Mouse (Mus musculus) adipocyte (in vitro differentiated cells): Measurements from ENCODE around the gene Rpap1.
"Not testable (repeated sequence)": the region's sequence is repeated elsewhere in the genome, so short reads cannot be mapped to it uniquely, and the experiment has no call there.

ENCODE experiments used
- DNase-seq: peaks from one replicate; pipeline ENCODE4 v3.0.0-alpha.2; 2016; ENCODE audit warnings: low spot score

Rpap1 gene

GRCm38 (mm10) chr2:119741581-119742411, 45.5 kb downstream of the Rpap1 start, which contains the start of gene Itpka:
TSS of gene Itpka (plus strand) at chr2:119742337.
- DNase-seq = peak; percentile 36

GRCm38 (mm10) chr2:119740567-119740966, 46.8 kb downstream of the Rpap1 start:
- peak; percentile 49 for DNase-seq

GRCm38 (mm10) chr2:119737124-119737523, 50.2 kb downstream of the Rpap1 start:
- DNase-seq = no peak

- no peak for DNase-seq
Measured at GRCm38 (mm10) chr2:119730735-119731134, 56.6 kb downstream of the Rpap1 start.

GRCm38 (mm10) chr2:119727762-119728416, 59.4 kb downstream of the Rpap1 start:
- no peak for DNase-seq

- no peak for DNase-seq
Measured at GRCm38 (mm10) chr2:119721070-119721469, 66.3 kb downstream of the Rpap1 start.

GRCm38 (mm10) chr2:119715868-119716267, 71.5 kb downstream of the Rpap1 start:
- DNase-seq = not testable (repeated sequence)
